Mouse (Mus musculus) stomach, postnatal 0 days (tissue): ENCODE measurements around the gene Ankrd44. TPM values are rescaled to one million over a fixed set of nuclear protein-coding genes. Genes with fewer than 3 reads are reported as not detected.

ENCODE experiments used
- ATAC-seq: fragments of 200-750 bp; cut with Nextera tagmentation; 2 replicates; pipeline ENCODE4 v1.8.0; 2017; ENCODE audit not compliant: low FRiP score, low TSS enrichment
- DNase-seq: peaks from one replicate; pipeline ENCODE4 v3.0.0-alpha.2; 2016; ENCODE audit warnings: low spot score
- H3K27ac ChIP-seq: fragments of 300-500 bp; sonication (generic); replicated peaks from 2 replicates; pipeline ENCODE4 v1.5.1; 2014; ENCODE audit warnings: mild to moderate bottlenecking, control low read depth
- H3K27me3 ChIP-seq: fragments of 300-500 bp; sonication (generic); 2 replicates; pipeline ENCODE4 v1.6.1; 2014; ENCODE audit warnings: low read length; ENCODE audit not compliant: control insufficient read depth, insufficient read depth
- H3K36me3 ChIP-seq: fragments of 300-500 bp; sonication (generic); 2 replicates; pipeline ENCODE4 v1.6.1; 2014; ENCODE audit warnings: low read length, mixed read lengths; ENCODE audit not compliant: control insufficient read depth, insufficient read depth
- H3K4me1 ChIP-seq: fragments of 300-500 bp; sonication (generic); replicated peaks from 2 replicates; pipeline ENCODE4 v1.6.1; 2014; ENCODE audit warnings: antibody characterized with exemption; ENCODE audit not compliant: control insufficient read depth, insufficient read depth
- H3K4me2 ChIP-seq: fragments of 300-500 bp; sonication (generic); replicated peaks from 2 replicates; pipeline ENCODE4 v1.6.1; 2014; ENCODE audit warnings: low read depth, mild to moderate bottlenecking, control low read depth, moderate library complexity
- H3K4me3 ChIP-seq: fragments of 300-500 bp; sonication (generic); 2 replicates; pipeline ENCODE4 v1.5.1; 2014; ENCODE audit warnings: low read depth, low read length, control low read depth
- H3K9ac ChIP-seq: fragments of 300-500 bp; sonication (generic); 2 replicates; pipeline ENCODE4 v1.6.1; 2014; ENCODE audit warnings: mild to moderate bottlenecking, low read length, control low read depth, mixed read lengths
- H3K9me3 ChIP-seq: fragments of 300-500 bp; sonication (generic); 2 replicates; pipeline ENCODE4 v1.6.1; 2016; ENCODE audit warnings: low read length; ENCODE audit not compliant: control insufficient read depth
- CTCF ChIP-seq: IDR thresholded peaks from 2 replicates; pipeline ENCODE4 v1.5.1; 2016; ENCODE audit warnings: antibody characterized with exemption, low read depth, mild to moderate bottlenecking, moderate library complexity
- EP300 ChIP-seq: optimal IDR thresholded peaks from 2 replicates; pipeline ENCODE3; 2016; ENCODE audit warnings: antibody characterized with exemption
- WGBS: fragments of 180-500 bp; shearing (Covaris S2); extraction: QIAGEN DNeasy Blood & Tissue Kit; methylation state at CpG from one replicate; pipeline ENCODE4 v1.1.7; 2014; 5-methylcytosine and 5-hydroxymethylcytosine counted together
- polyA plus RNA-seq: library from polyadenylated mRNA; unstranded; fragments of >200 nt; fragmentation: Nextera tagmentation; extraction: Ambion mirVana; gene quantifications from 2 replicates; pipeline ENCODE4 v1.2.1, GENCODE M21; 2015

Ankrd44 gene
- polyA plus RNA-seq, 1 experiment from 2014 or later = 7.8 TPM

GRCm38 (mm10) chr1:54778151-54778550 is 148.0 kb downstream of the Ankrd44 start:
- Histone ChIP-seq H3K9me3 (no peaks in the 10 kb centered on the region), H3K4me2 (no peak overlapping the region), H3K4me3 (no peak overlapping the region), H3K36me3 (no peaks in the 10 kb centered on the region), H3K27me3 (no peaks in the 10 kb centered on the region), H3K4me1 (no peaks in the 10 kb centered on the region), H3K27ac (no peak overlapping the region), H3K9ac (no peak overlapping the region)
- DNase-seq (no peak), ATAC-seq (no peak)
- no peak for TF ChIP-seq CTCF
- TF ChIP-seq EP300 = no peak
- WGBS = 90% methylated on average over 6 of the region's 6 CpGs

GRCm38 (mm10) chr1:54777104-54777503 is 149.1 kb downstream of the Ankrd44 start:
- TF ChIP-seq EP300 (no peak), CTCF (no peak)
- H3K4me1 ChIP-seq = no peaks in the 10 kb centered on the region
- no peak overlapping the region for H3K4me3 ChIP-seq
- H3K27ac ChIP-seq = no peak overlapping the region
- no peaks in the 10 kb centered on the region for H3K36me3 ChIP-seq
- H3K9me3 ChIP-seq = no peaks in the 10 kb centered on the region
- no peak for DNase-seq
- H3K4me2 ChIP-seq = no peak overlapping the region
- no peak for ATAC-seq
- H3K9ac ChIP-seq = no peak overlapping the region
- WGBS = 68% methylated on average over 6 of the region's 6 CpGs
- H3K27me3 ChIP-seq = no peaks in the 10 kb centered on the region

GRCm38 (mm10) chr1:54776116-54776515 is 150.1 kb downstream of the Ankrd44 start:
- DNase-seq = no peak
- no peak for ATAC-seq
- Histone ChIP-seq H3K36me3 (no peaks in the 10 kb centered on the region), H3K9ac (no peak overlapping the region), H3K4me2 (no peak overlapping the region), H3K27ac (no peak overlapping the region), H3K27me3 (no peaks in the 10 kb centered on the region), H3K4me3 (no peak overlapping the region), H3K9me3 (no peaks in the 10 kb centered on the region), H3K4me1 (no peaks in the 10 kb centered on the region)
- 67% methylated on average over 8 of the region's 8 CpGs for WGBS
- TF ChIP-seq EP300 = no peak
- no peak for TF ChIP-seq CTCF

GRCm38 (mm10) chr1:54772843-54773242 is 153.3 kb downstream of the Ankrd44 start:
- no peak for ATAC-seq
- Histone ChIP-seq H3K4me3 (no peak overlapping the region), H3K27ac (no peak overlapping the region), H3K9ac (no peak overlapping the region), H3K27me3 (no peaks in the 10 kb centered on the region), H3K36me3 (no peaks in the 10 kb centered on the region), H3K4me2 (no peak overlapping the region), H3K9me3 (no peaks in the 10 kb centered on the region), H3K4me1 (no peaks in the 10 kb centered on the region)
- TF ChIP-seq EP300 (no peak), CTCF (no peak)
- DNase-seq = no peak
- WGBS = 85% methylated on average over 5 of the region's 5 CpGs

- Histone ChIP-seq H3K4me1 (no peaks in the 10 kb centered on the region), H3K9ac (no peak overlapping the region), H3K27ac (no peak overlapping the region), H3K4me2 (no peak overlapping the region), H3K9me3 (no peaks in the 10 kb centered on the region), H3K36me3 (no peaks in the 10 kb centered on the region), H3K27me3 (no peaks in the 10 kb centered on the region), H3K4me3 (no peak overlapping the region)
- no peak for DNase-seq
- no peak for TF ChIP-seq CTCF
- TF ChIP-seq EP300 = no peak
- WGBS = 79% methylated on average over 3 of the region's 3 CpGs
- ATAC-seq = no peak
Measured at GRCm38 (mm10) chr1:54771471-54771870, 154.7 kb downstream of the Ankrd44 start.

GRCm38 (mm10) chr1:54767221-54767620 is 159.0 kb downstream of the Ankrd44 start:
- no peak overlapping the region for H3K4me3 ChIP-seq

More at GRCm38 (mm10) chr1:54767221-54767620, 159.0 kb downstream of the Ankrd44 start:
- ATAC-seq = no peak
- no peak for DNase-seq
- no peaks in the 10 kb centered on the region for H3K4me1 ChIP-seq
- 78% methylated on average over 3 of the region's 3 CpGs for WGBS
- H3K27ac ChIP-seq = no peak overlapping the region
- H3K9ac ChIP-seq = no peak overlapping the region
- H3K9me3 ChIP-seq = no peaks in the 10 kb centered on the region
- H3K27me3 ChIP-seq = no peaks in the 10 kb centered on the region
- no peak for TF ChIP-seq CTCF
- no peak for TF ChIP-seq EP300
- H3K36me3 ChIP-seq = no peaks in the 10 kb centered on the region
- no peak overlapping the region for H3K4me2 ChIP-seq
